Mouse (Mus musculus) spleen, postnatal 36 days (tissue): ENCODE data around the gene 2310057M21Rik.

ENCODE experiments used
- DNase-seq, 2 experiments: peaks; one replicate each; pipeline ENCODE4 v3.0.0; 2022; ENCODE audit warnings: low spot score in 2 of 2, mixed read lengths in 1 of 2

Gene 2310057M21Rik

GRCm38 (mm10) chr7:131322192-131322591, 40.4 kb downstream of the 2310057M21Rik start, which contains the start of gene Cuzd1:
Gene Cuzd1 (minus strand): TSS chr7:131322292.
- no peak for DNase-seq

GRCm38 (mm10) chr7:131318340-131318739, 44.2 kb downstream of the 2310057M21Rik start:
- DNase-seq = no peak

DNA sequence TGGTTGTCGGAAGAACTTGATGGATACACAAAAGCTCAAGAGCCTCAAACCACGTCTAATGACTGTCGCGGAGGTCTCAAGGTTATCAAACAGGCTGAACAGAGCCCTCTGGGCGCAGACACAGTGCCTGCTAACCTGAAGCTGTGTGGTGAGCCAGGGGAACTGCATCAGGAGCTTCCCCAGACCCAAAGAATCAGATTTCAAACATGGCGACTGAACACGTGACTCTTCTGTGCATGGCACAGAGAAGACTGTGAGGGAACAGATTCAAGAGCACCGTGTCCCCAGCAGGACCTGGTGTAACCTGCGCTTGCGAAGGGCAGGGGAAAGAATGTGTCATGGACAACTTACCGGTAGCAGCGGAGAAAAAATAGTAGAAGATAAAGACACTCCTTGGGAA, 45.0 kb downstream of the 2310057M21Rik start:
- DNase-seq = no peak

GRCm38 (mm10) chr7:131314493-131314892, 48.1 kb downstream of the 2310057M21Rik start:
- DNase-seq = no peak

- DNase-seq = no peak
Measured at GRCm38 (mm10) chr7:131306733-131307132, 55.8 kb downstream of the 2310057M21Rik start.

GRCm38 (mm10) chr7:131303340-131303739, 59.2 kb downstream of the 2310057M21Rik start:
- no peak for DNase-seq

- DNase-seq = no peak
Measured at GRCm38 (mm10) chr7:131297151-131297550, 65.4 kb downstream of the 2310057M21Rik start.
